Mouse (Mus musculus) liver, postnatal 0 days (tissue): ENCODE results near the gene Haus3. TPM values are rescaled to one million over a fixed set of nuclear protein-coding genes. Genes with fewer than 3 reads are reported as not detected.

ENCODE experiments used
- ATAC-seq: fragments of 200-750 bp; cut with Nextera tagmentation; 2 replicates; pipeline ENCODE4 v1.8.0; 2017; ENCODE audit warnings: mild to moderate bottlenecking, moderate library complexity
- DNase-seq: peaks from one replicate; pipeline ENCODE4 v3.0.0-alpha.2; 2016
- H3K27ac ChIP-seq: fragments of 300-500 bp; sonication (generic); 2 replicates; pipeline ENCODE4 v1.5.1; 2014; ENCODE audit warnings: antibody characterized with exemption, moderate library complexity, mild to moderate bottlenecking, low read depth
- H3K27me3 ChIP-seq: fragments of 300-500 bp; sonication (generic); 2 replicates; pipeline ENCODE4 v1.6.1; 2014; ENCODE audit warnings: low read length, control low read depth, mixed read lengths; ENCODE audit not compliant: insufficient read depth
- H3K36me3 ChIP-seq: fragments of 300-500 bp; sonication (generic); replicated peaks from 2 replicates; pipeline ENCODE4 v1.6.1; 2014; ENCODE audit warnings: mild to moderate bottlenecking, control low read depth, low read length, moderate library complexity, mixed read lengths; ENCODE audit not compliant: insufficient read depth
- H3K4me1 ChIP-seq: fragments of 300-500 bp; sonication (generic); 2 replicates; pipeline ENCODE4 v1.6.1; 2014; ENCODE audit warnings: antibody characterized with exemption, mild to moderate bottlenecking, control low read depth; ENCODE audit not compliant: insufficient read depth
- H3K4me2 ChIP-seq: fragments of 300-500 bp; sonication (generic); 2 replicates; pipeline ENCODE4 v1.6.1; 2014; ENCODE audit warnings: low read depth, mild to moderate bottlenecking, low read length, moderate library complexity, mixed read lengths
- H3K4me3 ChIP-seq: fragments of 300-500 bp; sonication (generic); 2 replicates; pipeline ENCODE4 v1.5.1; 2014; ENCODE audit warnings: low read depth, low read length
- H3K9ac ChIP-seq: fragments of 300-500 bp; sonication (generic); replicated peaks from 2 replicates; pipeline ENCODE4 v1.6.1; 2014; ENCODE audit warnings: mild to moderate bottlenecking, moderate library complexity
- H3K9me3 ChIP-seq: fragments of 300-500 bp; sonication (generic); 2 replicates; pipeline ENCODE4 v1.6.1; 2016; ENCODE audit warnings: mild to moderate bottlenecking, control low read depth, low read length, mixed read lengths
- CTCF ChIP-seq: sonication (generic); IDR thresholded peaks from 2 replicates; pipeline ENCODE4 v1.5.1; 2016; ENCODE audit warnings: antibody characterized with exemption, low read depth
- EP300 ChIP-seq: IDR thresholded peaks from 2 replicates; pipeline ENCODE4 v1.6.1; 2016; ENCODE audit warnings: antibody characterized with exemption, low read depth, mild to moderate bottlenecking
- WGBS: fragments of 180-500 bp; shearing (Covaris S2); extraction: QIAGEN DNeasy Blood & Tissue Kit; methylation state at CpG from one replicate; pipeline ENCODE4 v1.1.7; 2014; ENCODE audit not compliant: insufficient replicate concordance; 5-methylcytosine and 5-hydroxymethylcytosine counted together
- polyA plus RNA-seq: library from polyadenylated mRNA; unstranded; fragments of >200 nt; fragmentation: Nextera tagmentation; extraction: Ambion mirVana; gene quantifications from 2 replicates; pipeline ENCODE4 v1.2.1, GENCODE M21; 2015

Haus3 gene
- polyA plus RNA-seq, 1 experiment from 2014 or later: 14.0 TPM

GRCm38 (mm10) chr5:34185051-34185580, 15.8 kb upstream of the Haus3 start:
- Histone ChIP-seq H3K27ac (no peak overlapping the region), H3K27me3 (no peaks in the 10 kb centered on the region), H3K9ac (peak overlapping the region; percentile 81; the same call in 1 of the 2 replicates), H3K9me3 (no peaks in the 10 kb centered on the region), H3K4me2 (no peak overlapping the region), H3K36me3 (peaks cover 16% of the 10 kb centered on the region), H3K4me3 (no peak overlapping the region), H3K4me1 (peaks cover 50% of the 10 kb centered on the region)
- ATAC-seq (no peak), DNase-seq (peak; percentile 11)
- 75% methylated on average over 1 of the region's 1 CpGs for whole genome bisulfite sequencing
- TF ChIP-seq EP300 (no peak), CTCF (no peak)

DNA sequence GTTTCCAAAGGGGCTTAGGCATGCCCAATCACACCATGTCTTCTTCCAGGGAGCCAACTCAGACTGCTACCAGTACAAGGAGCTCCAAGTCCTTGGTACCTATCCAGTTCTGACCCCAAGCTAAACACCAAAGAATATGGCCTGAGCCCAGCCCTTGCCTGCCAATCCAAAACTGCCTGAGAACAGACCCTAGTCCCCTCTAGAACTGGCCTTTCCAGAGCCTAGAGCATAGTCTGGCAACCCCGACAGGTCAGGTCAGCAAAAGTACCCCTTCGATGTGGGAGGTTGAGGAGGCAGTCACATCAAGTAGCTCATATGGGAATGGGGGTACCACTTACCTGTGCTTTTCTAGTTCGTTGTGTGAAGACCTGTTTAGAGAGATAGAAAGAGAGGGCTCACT, 14.6 kb upstream of the Haus3 start:
- no peak overlapping the region for H3K4me3 ChIP-seq
- peak; percentile 10 for DNase-seq
- no peak overlapping the region for H3K4me2 ChIP-seq
- TF ChIP-seq EP300: no peak
- no peak for TF ChIP-seq CTCF
- H3K4me1 ChIP-seq: peaks cover 44% of the 10 kb centered on the region
- no peak for ATAC-seq
- peaks cover 20% of the 10 kb centered on the region for H3K36me3 ChIP-seq
- H3K27me3 ChIP-seq: no peaks in the 10 kb centered on the region
- WGBS: 77% methylated on average over 3 of the region's 3 CpGs
- H3K9me3 ChIP-seq: no peaks in the 10 kb centered on the region
- H3K9ac ChIP-seq: no peak overlapping the region
- H3K27ac ChIP-seq: no peak overlapping the region

DNA sequence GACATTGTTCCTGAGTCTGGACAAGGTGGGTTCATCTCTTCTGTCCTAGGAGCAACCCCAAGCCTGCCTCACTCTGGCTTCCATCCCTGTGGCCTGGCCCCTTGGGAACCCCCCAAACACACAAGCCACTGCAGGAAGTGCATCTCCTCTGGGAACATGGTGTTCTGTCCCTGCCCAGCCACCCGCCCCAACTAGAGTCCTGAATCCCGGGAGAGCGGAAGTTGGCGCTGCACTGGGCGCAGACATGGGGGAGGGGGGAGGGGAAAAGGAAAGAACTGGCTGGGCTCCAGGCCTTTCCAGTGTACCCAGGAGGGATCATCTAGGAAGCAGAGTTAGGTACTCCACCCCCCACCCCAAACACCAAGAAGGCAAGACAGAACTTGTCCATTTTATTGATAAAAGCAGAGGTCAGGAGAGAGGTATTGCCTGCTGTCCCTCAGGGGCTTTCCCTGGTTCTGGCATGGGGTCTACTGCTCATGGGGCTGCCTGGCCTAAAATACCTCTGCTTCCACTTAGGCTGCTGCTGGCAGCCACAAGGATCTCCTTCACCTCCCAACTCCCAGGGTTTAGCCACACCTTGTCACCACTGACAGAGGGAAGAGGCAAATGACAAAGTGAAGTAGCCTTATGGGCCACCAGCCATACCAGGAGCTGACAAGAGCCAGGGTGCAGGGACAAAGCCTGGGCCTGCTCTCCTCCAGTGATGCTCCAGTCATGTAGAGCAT, 14.0 kb upstream of the Haus3 start:
- Histone ChIP-seq H3K4me2 (no peak overlapping the region), H3K9ac (no peak overlapping the region), H3K27me3 (no peaks in the 10 kb centered on the region), H3K27ac (peak overlapping the region; percentile 48; the same call in 1 of the 2 replicates), H3K36me3 (peaks cover 25% of the 10 kb centered on the region), H3K4me3 (no peak overlapping the region), H3K4me1 (peaks cover 39% of the 10 kb centered on the region), H3K9me3 (no peaks in the 10 kb centered on the region)
- no peak for TF ChIP-seq CTCF
- peak; percentile 68 for TF ChIP-seq EP300
- 83% methylated on average over 5 of the region's 5 CpGs for WGBS
- no peak for ATAC-seq
- DNase-seq: peak; percentile 50

GRCm38 (mm10) chr5:34182486-34182885, 13.2 kb upstream of the Haus3 start:
- no peak overlapping the region for H3K4me2 ChIP-seq
- H3K27ac ChIP-seq: no peak overlapping the region
- TF ChIP-seq CTCF (no peak), EP300 (no peak)
- H3K36me3 ChIP-seq: peaks cover 32% of the 10 kb centered on the region
- no peaks in the 10 kb centered on the region for H3K27me3 ChIP-seq
- ATAC-seq: no peak
- H3K4me3 ChIP-seq: no peak overlapping the region
- no peak overlapping the region for H3K9ac ChIP-seq
- H3K9me3 ChIP-seq: no peaks in the 10 kb centered on the region
- WGBS: 79% methylated on average over 3 of the region's 3 CpGs
- DNase-seq: peak; percentile 10
- peaks cover 36% of the 10 kb centered on the region for H3K4me1 ChIP-seq

GRCm38 (mm10) chr5:34177821-34178220, 8.5 kb upstream of the Haus3 start:
- H3K4me1 ChIP-seq: 0 out of 2 replicates have a peak, but pooled peaks cover 3% of the 10 kb centered on the region
- H3K9ac ChIP-seq: no peak overlapping the region
- DNase-seq: no peak
- no peak for TF ChIP-seq EP300
- no peak for TF ChIP-seq CTCF
- peaks cover 58% of the 10 kb centered on the region for H3K36me3 ChIP-seq
- 87% methylated on average over 4 of the region's 4 CpGs for WGBS
- no peaks in the 10 kb centered on the region for H3K9me3 ChIP-seq
- ATAC-seq: no peak
- H3K4me2 ChIP-seq: no peak overlapping the region
- no peak overlapping the region for H3K27ac ChIP-seq
- no peaks in the 10 kb centered on the region for H3K27me3 ChIP-seq
- no peak overlapping the region for H3K4me3 ChIP-seq

DNA sequence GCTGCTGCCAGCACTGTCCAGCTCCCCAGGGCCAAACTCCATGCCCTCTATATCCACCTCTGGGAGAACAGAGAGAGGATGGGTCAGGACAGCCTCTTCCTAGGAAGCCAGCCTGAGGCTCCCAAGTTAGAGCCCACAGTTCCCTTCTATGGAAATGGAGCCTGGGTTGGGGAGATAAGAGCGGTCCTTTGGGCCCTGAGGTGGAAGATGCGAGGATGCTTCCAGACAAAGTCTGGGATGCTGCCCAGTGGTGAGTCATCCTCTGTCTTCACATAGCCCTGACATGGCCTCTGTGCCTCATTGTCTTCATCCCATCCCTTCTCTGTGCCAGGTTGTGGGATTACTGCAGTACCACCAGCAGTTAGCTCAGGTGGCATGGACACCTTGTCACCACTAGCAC, 7.8 kb upstream of the Haus3 start:
- no peak for TF ChIP-seq CTCF
- no peak for TF ChIP-seq EP300
- no peak overlapping the region for H3K9ac ChIP-seq
- 66% methylated on average over 2 of the region's 2 CpGs for WGBS
- H3K27ac ChIP-seq: no peak overlapping the region
- DNase-seq: no peak
- H3K4me2 ChIP-seq: no peak overlapping the region
- no peaks in the 10 kb centered on the region for H3K27me3 ChIP-seq
- H3K36me3 ChIP-seq: peaks cover 58% of the 10 kb centered on the region
- H3K4me1 ChIP-seq: no peaks in the 10 kb centered on the region
- no peaks in the 10 kb centered on the region for H3K9me3 ChIP-seq
- no peak overlapping the region for H3K4me3 ChIP-seq
- no peak for ATAC-seq
